8 mouse cellular contexts compared by ENCODE assay signal in genomic region chr5:139775216-139775926, GRCm38 (mm10). TPM values are rescaled to one million over a fixed set of nuclear protein-coding genes. Genes with fewer than 3 reads are reported as not detected.
A peak's percentile ranks its signal among the peaks of the same experiment; 100 is the strongest.
DNase-seq lines count a peak whose midpoint lies in the region; ATAC-seq and TF ChIP-seq lines count a peak whose summit lies in the region.

Ints1 (minus strand) TSS chr5:139775674.

- TF ChIP-seq POLR2A in MEL (IDR thresholded peaks at IDR 0.05; ENCODE audit: control insufficient read depth in 1 of 2, insufficient read depth in 1 of 2, low read depth in 1 of 2, low read length in 2 of 2, poor library complexity in 1 of 2): peak; percentile 53 to 84; a peak in 3 of 4 replicates
- TF ChIP-seq POLR2A in cerebellum, adult 2 months (IDR thresholded peaks at IDR 0.05; ENCODE audit: borderline replicate concordance, insufficient read depth, low read length): peak; percentile 79

- peaks cover 9% of the 10 kb centered on the region for H3K79me2 ChIP-seq in MEL (ENCODE audit: control insufficient read depth, insufficient read depth, low read length, poor library complexity)

- no peak for TF ChIP-seq RAD21 in MEL (IDR thresholded peaks at IDR 0.05; ENCODE audit: low read depth, low read length)

- under 1% methylated on average over 55 of the region's 55 CpGs for WGBS in cerebellum, adult 2 months
- 1% methylated on average over 55 of the region's 55 CpGs for WGBS in forebrain, postnatal 0 days
- WGBS in lung, embryonic 15.5 days: under 1% methylated on average over 55 of the region's 55 CpGs

- H3K4me3 ChIP-seq in MEL (ENCODE audit: control insufficient read depth in 1 of 2, insufficient read depth in 1 of 2, low read depth in 2 of 2, low read length in 2 of 2): peak within 1 kb of the TSS; percentile 77 to 98
- peak within 1 kb of the TSS; percentile 87 for H3K4me3 ChIP-seq in cerebellum, adult 2 months (replicated peaks; ENCODE audit: insufficient read depth, low read depth, low read length)
- H3K4me3 ChIP-seq in forebrain, postnatal 0 days (ENCODE audit: low read depth, low read length): peak within 1 kb of the TSS; percentile 93
- H3K4me3 ChIP-seq in lung, embryonic 15.5 days: peak within 1 kb of the TSS; percentile 68

- H3K9ac ChIP-seq in MEL (ENCODE audit: control insufficient read depth, low read depth, low read length, poor library complexity, severe bottlenecking): peak within 1 kb of the TSS; percentile 89
- H3K9ac ChIP-seq in forebrain, postnatal 0 days: peak within 1 kb of the TSS; percentile 87
- peak within 1 kb of the TSS; percentile 67 for H3K9ac ChIP-seq in lung, embryonic 15.5 days

- peak; percentile 94 to 96 (median 94) for TF ChIP-seq CTCF in MEL (IDR thresholded peaks at IDR 0.05 in 2 of 3, conservative IDR thresholded peaks at IDR 0.05 in 1 of 3; ENCODE audit: control insufficient read depth in 1 of 3, insufficient read depth in 1 of 3, low read depth in 2 of 3, low read length in 3 of 3, poor library complexity in 1 of 3, severe bottlenecking in 1 of 3)
- TF ChIP-seq CTCF in cerebellum, adult 2 months (IDR thresholded peaks at IDR 0.05; ENCODE audit: borderline replicate concordance, insufficient read depth, low read depth, low read length): peak; percentile 89
- TF ChIP-seq CTCF in forebrain, postnatal 0 days (IDR thresholded peaks at IDR 0.05; ENCODE audit: low read depth): peak; percentile 98

- ATAC-seq in forebrain, postnatal 0 days: peak; percentile 99
- peak; percentile 90 for ATAC-seq in lung, embryonic 15.5 days (ENCODE audit: borderline replicate concordance, extremely low read depth, low FRiP score, low TSS enrichment)

- peak in 1 of 2 experiments; percentile 41; a peak in 2 of 4 replicates for TF ChIP-seq EP300 in MEL (IDR thresholded peaks at IDR 0.05; ENCODE audit: low read depth in 1 of 2, low read length in 2 of 2)

- no peaks in the 10 kb centered on the region for H3K27me3 ChIP-seq in MEL (ENCODE audit: control insufficient read depth in 1 of 2, insufficient read depth in 2 of 2, low read length in 2 of 2)
- H3K27me3 ChIP-seq in cerebellum, adult 2 months (ENCODE audit: control insufficient read depth, insufficient read depth, low read length): no peaks in the 10 kb centered on the region
- no peaks in the 10 kb centered on the region for H3K27me3 ChIP-seq in forebrain, postnatal 0 days (ENCODE audit: insufficient read depth, low read length)
- H3K27me3 ChIP-seq in lung, embryonic 15.5 days: no peaks in the 10 kb centered on the region

- peak within 1 kb of the TSS; percentile 34; the same call in 1 of the 2 replicates for H3K27ac ChIP-seq in MEL (ENCODE audit: control insufficient read depth, low read depth, low read length)
- H3K27ac ChIP-seq in cerebellum, adult 2 months (ENCODE audit: insufficient read depth, low read length): 0 out of 2 replicates have a peak within 1 kb of the TSS, but pooled peaks have one; percentile 51
- peak within 1 kb of the TSS; percentile 45 for H3K27ac ChIP-seq in forebrain, postnatal 0 days (ENCODE audit: low read depth, low read length)
- H3K27ac ChIP-seq in lung, embryonic 15.5 days: no peak within 1 kb of the TSS

- H3K9me3 ChIP-seq in MEL (replicated peaks; ENCODE audit: insufficient read depth, low read length): no peaks in the 10 kb centered on the region
- no peaks in the 10 kb centered on the region for H3K9me3 ChIP-seq in forebrain, postnatal 0 days (ENCODE audit: low read length)
- no peaks in the 10 kb centered on the region for H3K9me3 ChIP-seq in lung, embryonic 15.5 days

- DNase-seq in MEL (ENCODE audit: low read depth, low spot score): peak; percentile 97
- DNase-seq in cerebellum, adult 2 months: peak; percentile 95
- peak; percentile 96 for DNase-seq in forebrain, postnatal 0 days
- DNase-seq in heart, postnatal 4 days: peak; percentile 97
- peak; percentile 93 to 97 for DNase-seq in layer of hippocampus, adult 8-10 months (ENCODE audit: low spot score in 2 of 2)
- DNase-seq in ovary, adult 18-20 months (ENCODE audit: low spot score): peak; percentile 88
- peak; percentile 96 for DNase-seq in thymus, postnatal 0 days (ENCODE audit: low spot score)

- H3K36me3 ChIP-seq in MEL (ENCODE audit: control insufficient read depth in 1 of 2, insufficient read depth in 2 of 2, low read length in 2 of 2): no peaks in the 10 kb centered on the region; a peak in 1 of 4 replicates
- H3K36me3 ChIP-seq in forebrain, postnatal 0 days (ENCODE audit: insufficient read depth): peaks cover 35% of the 10 kb centered on the region
- peaks cover 27% of the 10 kb centered on the region for H3K36me3 ChIP-seq in lung, embryonic 15.5 days

- peaks cover 0 to 8% of the 10 kb centered on the region in 2 experiments; a peak in 1 of 4 replicates for H3K4me1 ChIP-seq in MEL (ENCODE audit: control insufficient read depth in 1 of 2, insufficient read depth in 2 of 2, low read length in 2 of 2)
- H3K4me1 ChIP-seq in cerebellum, adult 2 months (ENCODE audit: control insufficient read depth, insufficient read depth, low read length): 0 out of 2 replicates have a peak, but pooled peaks cover 4% of the 10 kb centered on the region
- no peaks in the 10 kb centered on the region for H3K4me1 ChIP-seq in forebrain, postnatal 0 days (ENCODE audit: insufficient read depth)
- peaks cover 9% of the 10 kb centered on the region for H3K4me1 ChIP-seq in lung, embryonic 15.5 days

- peak within 1 kb of the TSS; percentile 90 for H3K4me2 ChIP-seq in forebrain, postnatal 0 days (ENCODE audit: low read depth)
- H3K4me2 ChIP-seq in lung, embryonic 15.5 days: peak within 1 kb of the TSS; percentile 88

TF ChIP-seq in MEL, 35 proteins besides CTCF, POLR2A, EP300 and RAD21:
- TF ChIP-seq KAT2A (conservative IDR thresholded peaks at IDR 0.05; ENCODE audit: low read depth, low read length) (peak; percentile 93), CHD2 (IDR thresholded peaks at IDR 0.05; ENCODE audit: low read length) (peak; percentile 71), TCF12 (IDR thresholded peaks at IDR 0.05; ENCODE audit: low read depth, low read length) (peak; percentile 58), RCOR1 (IDR thresholded peaks at IDR 0.05; ENCODE audit: low read depth, low read length) (peak; percentile 44), E2F4 (IDR thresholded peaks at IDR 0.05; ENCODE audit: borderline replicate concordance, low read depth, low read length) (no peak), SMC3 (IDR thresholded peaks at IDR 0.05; ENCODE audit: low read depth, low read length) (peak; percentile 45), GABPA (IDR thresholded peaks at IDR 0.05; ENCODE audit: low read depth, low read length) (peak; percentile 84; the same call in 1 of the 2 replicates), MAZ (IDR thresholded peaks at IDR 0.05; ENCODE audit: low read depth, low read length) (0 out of 2 replicates have a peak, but pooled peaks have one; percentile 41), MEF2A (IDR thresholded peaks at IDR 0.05; ENCODE audit: extremely low read depth, insufficient replicate concordance, low read depth, low read length, poor library complexity, severe bottlenecking) (no peak), MXI1 (IDR thresholded peaks at IDR 0.05; ENCODE audit: low read depth, low read length) (peak; percentile 90), ETS1 (IDR thresholded peaks at IDR 0.05; ENCODE audit: low read depth, low read length) (peak; percentile 57), HCFC1 (IDR thresholded peaks at IDR 0.05; ENCODE audit: low read depth, low read length) (peak; percentile 96), POLR2AphosphoS2 (IDR thresholded peaks at IDR 0.05; ENCODE audit: low read length) (no peak), POLR2AphosphoS5 (IDR thresholded peaks at IDR 0.05; ENCODE audit: borderline replicate concordance, low read depth, low read length) (no peak), TBP (IDR thresholded peaks at IDR 0.05; ENCODE audit: low read depth, low read length) (peak; percentile 83), NELFE (IDR thresholded peaks at IDR 0.05; ENCODE audit: low read depth, low read length) (peak; percentile 76), UBTF (IDR thresholded peaks at IDR 0.05; ENCODE audit: borderline replicate concordance, insufficient read depth, low read depth, low read length) (no peak), MAFK (IDR thresholded peaks at IDR 0.05; ENCODE audit: borderline replicate concordance, low read depth, low read length) (no peak), ELF1 (IDR thresholded peaks at IDR 0.05; ENCODE audit: low read depth, low read length) (peak; percentile 82), GATA1 (IDR thresholded peaks at IDR 0.05; ENCODE audit: low read depth, low read length) (0 out of 2 replicates have a peak, but pooled peaks have one; percentile 23), USF2 (IDR thresholded peaks at IDR 0.05; ENCODE audit: borderline replicate concordance in 1 of 2, insufficient read depth in 1 of 2, low read depth in 1 of 2, low read length in 2 of 2) (no peak), MYC (IDR thresholded peaks at IDR 0.05; ENCODE audit: low read depth, low read length) (peak; percentile 71; the same call in 1 of the 2 replicates), MAX (IDR thresholded peaks at IDR 0.05; ENCODE audit: low read length) (peak; percentile 70), SIN3A (IDR thresholded peaks at IDR 0.05; ENCODE audit: low read length) (peak; percentile 98)

RNA-seq across cellular contexts. Expression of gene Ints1, which starts in this region (rescaled TPM):
- total RNA-seq in MEL (2012; rRNA removed): 77.9 and 82.5 TPM in 2 replicates
- polyA plus RNA-seq in MEL (2012; ENCODE audit: insufficient read depth in 1 of 2, insufficient read length in 2 of 2, low read depth in 1 of 2, low replicate concordance in 2 of 2, missing spikeins in 1 of 2): 10 to 100 TPM in 1 of 2 experiments, not detected in 1; 89.2 TPM
- 64.4 and 70.8 TPM in 2 replicates for polyA plus RNA-seq in cerebellum, adult 2 months (2012; rRNA removed)
- total RNA-seq in forebrain, postnatal 0 days (2014; rRNA removed): 103 and 119 TPM in 2 replicates
- polyA plus RNA-seq in forebrain, postnatal 0 days (2015; fragmentation: Nextera tagmentation; extraction: Ambion mirVana): 22.4 TPM in 2 replicates
- 10 to 100 TPM; 50.6 to 54.8 TPM for total RNA-seq in heart, postnatal 4 days (2021)
- 100 to 1,000 TPM in 1 of 4 experiments, 10 to 100 TPM in 3; 80.3 to 100 (median 97.2) TPM for total RNA-seq in layer of hippocampus, adult 8-10 months (2022)
- polyA plus RNA-seq in lung, embryonic 15.5 days (2015; fragmentation: Nextera tagmentation; extraction: Ambion mirVana): 22.8 and 24.7 TPM in 2 replicates
- 26.8 and 28.9 TPM in 2 replicates for polyA plus RNA-seq in thymus, postnatal 0 days (2015; fragmentation: Nextera tagmentation; extraction: Ambion mirVana)
